Mouse (Mus musculus): ENCODE results near the gene Gm3250. TPM values are rescaled to one million over a fixed set of nuclear protein-coding genes. Genes with fewer than 3 reads are reported as not detected.
"Not testable (repeated sequence)": the region's sequence is repeated elsewhere in the genome, so short reads cannot be mapped to it uniquely, and the experiment has no call there.

The Gm3250 gene
- polyA plus RNA-seq (2017; shearing (Covaris generic)): not detected

DNA sequence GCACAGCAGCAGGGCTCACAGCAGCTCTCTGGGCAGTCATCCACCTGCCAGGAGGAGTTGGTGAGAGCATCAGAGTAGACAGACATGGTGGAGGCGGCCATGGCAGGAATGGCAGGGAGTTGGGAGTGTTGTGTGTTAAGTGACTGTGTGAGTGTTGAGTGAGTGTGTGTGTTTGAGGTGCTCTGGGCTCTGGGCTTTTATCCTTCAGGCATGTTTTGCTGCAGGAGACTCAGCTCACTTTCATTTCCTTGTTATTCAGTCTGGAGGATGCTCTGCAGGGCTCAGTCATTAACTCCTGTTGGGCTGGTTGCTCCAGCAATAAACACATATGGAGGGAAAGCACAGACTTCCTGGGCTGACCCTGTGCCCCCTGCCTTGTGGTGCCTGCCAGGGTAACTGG, at the start of gene Gm3250:
Gene Gm3250, minus strand, starts transcription at position 101 of the 400 bp plus-strand sequence.
- ATAC-seq: not testable (repeated sequence)

- no peak for ATAC-seq
These were observed 44.6 kb upstream of the Gm3250 start, which contains the start of gene Krtap10-4 for GRCm38 (mm10) chr10:77826951-77827350. Krtap10-4 (minus strand) TSS chr10:77827095.

DNA sequence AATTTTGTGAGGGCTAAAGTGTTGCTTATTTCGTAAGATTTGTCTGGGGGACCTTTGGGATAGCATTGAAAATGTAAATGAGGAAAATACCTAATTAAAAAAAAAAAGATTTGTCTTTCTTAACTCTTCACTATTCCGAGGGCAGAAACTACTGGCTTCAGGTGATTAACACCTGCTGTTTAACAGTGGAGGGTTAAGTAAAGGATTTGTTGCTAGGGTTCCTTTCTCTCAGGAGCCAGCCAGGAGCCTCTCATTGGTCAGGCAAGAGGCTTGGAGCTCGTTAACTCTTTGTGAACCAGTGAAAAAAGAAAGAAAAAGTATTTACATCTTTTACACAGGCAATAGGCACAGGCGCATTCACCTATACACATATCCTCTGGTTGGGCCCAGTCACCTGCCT, 36.9 kb upstream of the Gm3250 start:
- ATAC-seq: no peak

DNA sequence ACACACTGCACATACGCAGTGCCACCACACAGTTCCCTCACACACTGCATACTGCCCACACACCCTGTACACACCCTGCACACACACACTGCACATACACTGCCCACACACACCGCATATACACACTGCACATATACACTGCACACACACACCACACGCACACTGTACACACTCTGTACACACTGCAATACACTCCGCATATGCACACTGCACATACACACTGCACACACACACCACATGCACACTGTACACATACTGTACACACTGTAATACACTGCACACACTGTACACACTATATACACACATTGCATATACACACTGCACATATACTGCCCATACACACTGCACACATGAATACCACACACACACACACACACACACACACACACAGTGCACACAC, 36.2 kb upstream of the Gm3250 start:
- ATAC-seq: no peak

- no peak for ATAC-seq
These were observed 33.2 kb upstream of the Gm3250 start for GRCm38 (mm10) chr10:77815514-77815913.

DNA sequence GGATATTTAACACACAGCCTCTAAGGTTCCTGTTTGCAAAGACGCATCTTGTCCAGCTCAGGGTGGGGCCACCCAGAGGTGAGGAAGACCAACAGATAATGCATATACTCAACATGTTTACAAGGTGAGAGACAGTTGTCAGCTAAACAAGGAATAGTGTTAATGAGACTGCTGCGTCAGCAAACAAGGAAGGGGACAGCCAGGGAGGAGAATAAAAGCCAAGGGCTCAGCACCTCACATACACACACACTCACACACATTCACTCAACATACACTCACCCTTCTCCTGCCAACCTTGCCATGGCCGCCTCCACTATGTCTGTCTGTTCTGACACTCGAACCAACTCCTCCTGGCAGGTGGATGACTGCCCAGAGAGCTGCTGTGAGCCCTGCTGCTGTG, 32.0 kb upstream of the Gm3250 start, which contains the start of gene Gm2696:
Gene Gm2696, plus strand, starts transcription at position 301 of the 400 bp plus-strand sequence.
- ATAC-seq: no peak

DNA sequence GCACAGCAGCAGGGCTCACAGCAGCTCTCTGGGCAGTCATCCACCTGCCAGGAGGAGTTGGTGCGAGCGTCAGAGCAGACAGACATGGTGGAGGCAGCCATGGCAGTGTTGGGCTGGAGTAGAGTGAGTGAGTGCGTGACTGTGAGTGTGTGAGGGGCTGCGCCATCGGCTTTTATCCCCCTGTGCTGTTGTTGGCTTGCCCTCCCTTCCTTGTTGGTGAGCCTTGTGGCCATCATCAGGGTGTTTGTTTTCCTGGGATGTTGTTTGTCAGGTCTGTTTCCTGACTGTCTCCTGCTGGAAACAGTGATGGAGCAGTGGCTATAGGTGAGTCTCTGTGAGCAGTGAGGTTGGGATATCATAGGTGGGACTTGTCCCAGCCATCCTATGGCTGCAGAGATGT, 29.4 kb upstream of the Gm3250 start, which contains the start of gene Gm9507:
Gene Gm9507, minus strand, starts transcription at position 101 of the 400 bp plus-strand sequence.
- no peak for ATAC-seq

DNA sequence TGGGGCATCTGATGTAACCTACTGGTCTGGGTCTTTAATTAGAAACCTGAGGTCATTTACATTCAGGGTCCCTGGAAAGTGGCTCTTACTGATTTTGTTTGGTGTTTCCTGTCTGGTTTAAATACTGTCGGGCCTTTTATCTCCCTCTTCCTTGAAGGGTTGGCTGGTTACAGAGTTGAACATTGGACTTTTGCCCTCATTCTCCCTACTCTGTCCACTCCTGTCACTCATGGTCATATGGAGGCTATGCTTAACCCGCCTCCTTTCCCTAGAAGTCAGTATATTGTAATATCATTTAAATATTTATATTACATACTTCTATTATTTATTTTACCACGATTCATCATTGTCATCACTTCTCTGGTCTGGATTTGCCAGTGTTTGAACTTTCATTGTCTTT, 21.8 kb upstream of the Gm3250 start:
- no peak for ATAC-seq

DNA sequence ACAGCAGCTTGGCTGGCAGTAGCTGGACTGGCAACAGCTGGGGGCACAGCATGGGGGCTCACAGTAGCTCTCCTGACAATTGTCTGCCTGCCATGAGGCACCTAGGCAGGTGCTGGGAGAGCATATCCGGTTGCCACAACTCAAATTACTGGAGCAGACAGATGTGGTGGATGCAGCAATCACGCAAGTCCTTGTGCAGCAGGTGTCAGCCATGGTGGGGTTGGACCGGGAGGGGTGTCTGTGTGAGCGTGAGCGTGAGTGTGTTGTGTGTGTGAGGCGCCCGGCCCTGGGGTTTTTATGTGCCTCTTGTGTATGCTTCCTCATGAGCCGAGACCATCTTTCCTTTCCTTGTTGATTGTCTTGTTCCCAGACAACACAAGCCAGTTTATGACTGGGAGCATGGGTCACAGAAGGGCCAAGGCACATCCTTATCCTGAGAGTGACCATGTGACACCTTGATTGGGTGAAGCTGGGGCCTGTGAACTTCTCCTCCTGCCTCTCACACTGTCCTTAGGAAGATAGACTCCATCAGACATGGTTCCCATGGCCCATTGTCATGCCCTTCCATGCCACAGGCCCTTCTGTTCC, 16.7 kb upstream of the Gm3250 start, which contains the start of gene Gm19668:
Gene Gm19668, minus strand, starts transcription at position 213 of the 588 bp plus-strand sequence.
- no peak for ATAC-seq

- ATAC-seq: not testable (repeated sequence)
These were observed 16.0 kb upstream of the Gm3250 start for GRCm38 (mm10) chr10:77798164-77798920.

DNA sequence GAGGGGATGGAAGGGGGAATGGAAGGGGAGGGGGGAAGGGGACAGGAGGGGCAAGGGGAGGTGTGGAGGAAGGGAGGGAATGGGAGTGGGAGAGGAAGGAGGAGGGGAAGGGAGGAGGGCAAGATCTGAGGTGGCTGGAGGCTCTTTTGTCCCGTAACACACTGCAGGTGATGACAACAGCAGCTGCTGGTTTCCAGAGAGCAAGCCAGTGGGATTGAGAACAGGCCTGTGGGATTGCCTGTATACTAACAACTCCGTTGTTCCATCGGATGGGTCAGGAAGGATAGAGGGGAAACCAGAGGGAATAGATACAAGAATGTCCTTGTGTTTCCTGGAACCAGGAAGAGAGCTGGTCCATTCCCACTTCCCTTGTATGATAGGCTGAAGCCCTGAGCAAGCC, 15.3 kb upstream of the Gm3250 start:
- ATAC-seq: no peak

- no peak for ATAC-seq
These were observed 12.6 kb upstream of the Gm3250 start, which contains the start of gene Gm9639 for GRCm38 (mm10) chr10:77794976-77795375. Gm9639 (minus strand) TSS chr10:77795076.

DNA sequence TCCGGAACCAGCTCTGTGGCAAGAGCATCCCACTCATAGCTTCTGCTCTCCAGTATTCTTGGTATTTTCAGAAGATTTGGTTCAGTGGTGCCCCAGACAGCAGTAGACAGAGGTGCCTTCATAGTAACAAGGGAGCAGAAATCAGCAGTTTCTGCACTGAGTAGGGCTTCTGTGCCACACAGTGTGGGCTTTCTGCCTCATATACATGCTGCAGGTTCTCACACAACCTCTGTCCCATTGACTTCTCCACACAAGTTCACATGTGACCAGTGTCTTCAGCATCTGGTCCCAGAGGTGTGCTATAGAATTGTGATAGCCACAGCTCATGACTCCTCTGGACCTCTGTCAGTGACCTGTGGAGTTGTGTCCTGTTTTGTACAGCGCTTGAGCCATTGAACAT, 6.3 kb upstream of the Gm3250 start:
- ATAC-seq: no peak

DNA sequence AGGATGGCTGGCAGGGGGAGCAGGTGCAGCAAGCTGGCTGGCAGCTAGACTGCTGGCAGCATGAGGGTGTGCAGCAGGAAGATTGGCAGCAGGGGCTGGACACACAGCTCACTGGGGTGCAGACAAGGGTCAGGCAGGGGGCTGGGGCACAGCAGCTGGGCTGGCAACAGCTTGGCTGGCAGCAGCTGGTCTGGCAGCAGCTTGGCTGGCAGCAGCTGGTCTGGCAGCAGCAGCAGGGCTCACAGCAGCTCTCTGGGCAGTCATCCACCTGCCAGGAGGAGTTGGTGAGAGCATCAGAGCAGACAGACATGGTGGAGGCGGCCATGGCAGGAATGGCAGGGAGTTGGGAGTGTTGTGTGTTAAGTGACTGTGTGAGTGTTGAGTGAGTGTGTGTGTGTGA, 5.5 kb upstream of the Gm3250 start, which contains the start of gene Gm7137:
Gene Gm7137, minus strand, starts transcription at position 325 of the 400 bp plus-strand sequence.
- not testable (repeated sequence) for ATAC-seq

DNA sequence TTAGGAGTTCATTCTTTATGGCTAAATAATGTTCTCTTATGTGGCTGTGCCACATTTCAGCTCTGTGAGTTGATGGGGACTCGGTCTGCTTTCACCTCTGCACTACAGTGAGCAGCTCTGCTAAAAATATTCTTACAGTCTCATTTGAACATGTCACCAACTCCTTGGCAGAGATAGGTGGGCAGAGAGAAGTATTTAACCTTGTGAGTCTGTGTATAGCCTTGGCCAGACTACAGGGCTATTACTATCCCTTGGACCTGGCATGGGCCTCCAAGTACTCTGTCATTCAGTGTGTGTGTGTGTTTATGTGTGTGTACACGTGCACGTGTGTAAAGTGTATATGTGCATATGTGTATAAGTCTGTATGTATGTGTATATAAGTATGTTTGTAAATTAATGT, 1.1 kb upstream of the Gm3250 start:
- not testable (repeated sequence) for ATAC-seq

- ATAC-seq: not testable (repeated sequence)
These were observed 5.5 kb downstream of the Gm3250 start, which contains the start of gene Gm7138 for GRCm38 (mm10) chr10:77776844-77777243. Gm7138 (minus strand) TSS chr10:77776944.

DNA sequence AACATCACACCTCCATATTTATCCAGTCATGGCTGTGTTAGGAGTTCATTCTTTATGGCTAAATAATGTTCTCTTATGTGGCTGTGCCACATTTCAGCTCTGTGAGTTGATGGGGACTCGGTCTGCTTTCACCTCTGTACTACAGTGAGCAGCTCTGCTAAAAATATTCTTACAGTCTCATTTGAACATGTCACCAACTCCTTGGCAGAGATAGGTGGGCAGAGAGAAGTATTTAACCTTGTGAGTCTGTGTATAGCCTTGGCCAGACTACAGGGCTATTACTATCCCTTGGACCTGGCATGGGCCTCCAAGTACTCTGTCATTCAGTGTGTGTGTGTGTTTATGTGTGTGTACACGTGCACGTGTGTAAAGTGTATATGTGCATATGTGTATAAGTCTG, 10.2 kb downstream of the Gm3250 start:
- ATAC-seq: not testable (repeated sequence)

DNA sequence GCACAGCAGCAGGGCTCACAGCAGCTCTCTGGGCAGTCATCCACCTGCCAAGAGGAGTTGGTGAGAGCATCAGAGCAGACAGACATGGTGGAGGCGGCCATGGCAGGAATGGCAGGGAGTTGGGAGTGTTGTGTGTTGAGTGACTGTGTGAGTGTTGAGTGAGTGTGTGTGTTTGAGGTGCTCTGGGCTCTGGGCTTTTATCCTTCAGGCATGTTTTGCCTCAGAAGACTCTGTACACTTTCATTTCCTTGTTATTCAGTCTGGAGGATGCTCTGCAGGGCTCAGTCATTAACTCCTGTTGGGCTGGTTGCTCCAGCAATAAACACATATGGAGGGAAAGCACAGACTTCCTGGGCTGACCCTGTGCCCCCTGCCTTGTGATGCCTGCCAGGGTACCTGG, 11.1 kb downstream of the Gm3250 start, which contains the start of gene Gm3238:
Gene Gm3238, minus strand, starts transcription at position 101 of the 400 bp plus-strand sequence.
- ATAC-seq: not testable (repeated sequence)

DNA sequence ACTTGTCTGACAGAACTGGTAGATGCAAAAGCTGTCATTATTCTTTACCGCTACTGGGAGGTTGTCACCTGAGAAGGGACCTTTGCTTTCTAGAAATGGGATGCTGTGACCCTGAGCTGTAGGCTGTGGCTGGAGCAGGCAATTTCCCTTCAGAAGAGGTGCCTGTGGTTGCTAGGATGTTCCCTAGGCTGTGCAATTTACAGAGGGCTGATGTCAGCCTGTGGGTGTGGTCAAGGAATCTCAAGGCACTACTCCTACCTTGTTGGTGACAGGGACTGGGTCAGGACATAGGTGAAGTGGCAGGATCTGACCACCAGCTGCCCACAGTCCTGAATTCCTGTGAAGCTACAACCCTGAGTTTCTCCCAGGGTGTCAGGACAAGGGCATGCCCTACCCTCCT, 12.6 kb downstream of the Gm3250 start:
- ATAC-seq: no peak

GRCm38 (mm10) chr10:77759582-77759981, 22.8 kb downstream of the Gm3250 start, which contains the start of gene Gm3233:
Gm3233 (minus strand) TSS chr10:77759682.
- ATAC-seq: not testable (repeated sequence)

GRCm38 (mm10) chr10:77753448-77753847, 28.9 kb downstream of the Gm3250 start:
- ATAC-seq: no peak

DNA sequence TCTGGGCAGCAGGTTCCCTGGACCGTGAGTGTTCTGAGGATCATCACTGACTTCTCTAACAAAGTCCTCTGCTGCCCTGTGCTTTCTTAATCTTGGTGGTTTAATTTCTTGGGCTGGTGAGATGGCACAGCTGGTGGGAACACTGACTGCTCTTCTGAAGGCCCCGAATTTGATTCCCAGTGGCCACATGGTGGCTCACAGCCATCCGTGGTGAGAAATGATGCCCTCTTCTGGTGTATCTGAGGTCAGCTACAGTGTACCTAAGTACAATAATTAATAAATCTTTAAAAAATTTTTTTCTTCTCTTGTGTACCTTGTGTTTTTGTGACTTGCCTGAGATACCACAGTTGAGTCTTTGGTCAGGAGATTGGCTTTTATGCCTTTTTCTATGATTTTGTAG, 30.0 kb downstream of the Gm3250 start:
- not testable (repeated sequence) for ATAC-seq

DNA sequence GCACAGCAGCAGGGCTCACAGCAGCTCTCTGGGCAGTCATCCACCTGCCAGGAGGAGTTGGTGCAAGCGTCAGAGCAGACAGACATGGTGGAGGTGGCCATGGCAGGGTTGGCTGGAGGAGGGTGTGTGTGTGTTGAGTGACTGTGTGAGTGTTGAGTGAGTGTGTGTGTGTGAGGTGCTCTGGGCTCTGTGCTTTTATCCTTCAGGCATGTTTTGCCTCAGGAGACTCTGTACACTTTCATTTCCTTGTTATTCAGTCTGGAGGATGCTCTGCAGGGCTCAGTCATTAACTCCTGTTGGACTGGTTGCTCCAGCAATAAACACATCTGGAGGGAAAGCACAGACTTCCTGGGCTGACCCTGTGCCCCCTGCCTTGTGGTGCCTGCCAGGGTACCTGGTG, 31.1 kb downstream of the Gm3250 start, which contains the start of gene Gm9736:
Gene Gm9736, minus strand, starts transcription at position 101 of the 400 bp plus-strand sequence.
- not testable (repeated sequence) for ATAC-seq

All from activated CD4-positive, CD25-positive, alpha-beta regulatory T cell, adult 4 months (primary cell).